Mouse (Mus musculus) ovary, postnatal 36 days (tissue): ENCODE results near the gene Etfbkmt.
A peak's percentile ranks its signal among the peaks of the same experiment; 100 is the strongest.
"Not testable (repeated sequence)": the region's sequence is repeated elsewhere in the genome, so short reads cannot be mapped to it uniquely, and the experiment has no call there.

Source experiments
- DNase-seq: peaks from one replicate; pipeline ENCODE4 v3.0.0; 2022; ENCODE audit warnings: low spot score, mixed read lengths

The Etfbkmt gene

GRCm38 (mm10) chr6:149134391-149135150 is 5.1 kb upstream of the Etfbkmt start:
- no peak for DNase-seq

- DNase-seq: no peak
These were observed 4.0 kb upstream of the Etfbkmt start for GRCm38 (mm10) chr6:149135631-149136030.

- no peak for DNase-seq
These were observed 1.7 kb upstream of the Etfbkmt start for GRCm38 (mm10) chr6:149137936-149138335.

GRCm38 (mm10) chr6:149139011-149139410 is 638 bp upstream of the Etfbkmt start:
- DNase-seq: no peak

- peak; percentile 87 for DNase-seq
These were observed 1.9 kb downstream of the Etfbkmt start for GRCm38 (mm10) chr6:149141393-149142173.

GRCm38 (mm10) chr6:149145143-149145542 is 5.5 kb downstream of the Etfbkmt start:
- no peak for DNase-seq

GRCm38 (mm10) chr6:149148436-149149229 is 9.0 kb downstream of the Etfbkmt start:
- no peak for DNase-seq

GRCm38 (mm10) chr6:149152119-149152518 is 12.5 kb downstream of the Etfbkmt start:
- DNase-seq: no peak

GRCm38 (mm10) chr6:149153473-149154115 is 13.9 kb downstream of the Etfbkmt start:
- no peak for DNase-seq

- no peak for DNase-seq
These were observed 14.7 kb downstream of the Etfbkmt start for GRCm38 (mm10) chr6:149154116-149155030.

- no peak for DNase-seq
These were observed 15.6 kb downstream of the Etfbkmt start for GRCm38 (mm10) chr6:149155031-149155841.

GRCm38 (mm10) chr6:149167038-149167437 is 27.4 kb downstream of the Etfbkmt start:
- not testable (repeated sequence) for DNase-seq

GRCm38 (mm10) chr6:149167672-149168071 is 28.0 kb downstream of the Etfbkmt start:
- DNase-seq: no peak

- no peak for DNase-seq
These were observed 28.8 kb downstream of the Etfbkmt start for GRCm38 (mm10) chr6:149168436-149168835.

GRCm38 (mm10) chr6:149169965-149170364 is 30.3 kb downstream of the Etfbkmt start:
- not testable (repeated sequence) for DNase-seq

- peak; percentile 22 for DNase-seq
These were observed 34.4 kb downstream of the Etfbkmt start for GRCm38 (mm10) chr6:149173831-149174625.

- no peak for DNase-seq
These were observed 35.4 kb downstream of the Etfbkmt start for GRCm38 (mm10) chr6:149174932-149175570.

- no peak for DNase-seq
These were observed 39.4 kb downstream of the Etfbkmt start for GRCm38 (mm10) chr6:149179064-149179463.

GRCm38 (mm10) chr6:149184007-149184406 is 44.4 kb downstream of the Etfbkmt start:
- DNase-seq: no peak
